In the genomic region with DNA sequence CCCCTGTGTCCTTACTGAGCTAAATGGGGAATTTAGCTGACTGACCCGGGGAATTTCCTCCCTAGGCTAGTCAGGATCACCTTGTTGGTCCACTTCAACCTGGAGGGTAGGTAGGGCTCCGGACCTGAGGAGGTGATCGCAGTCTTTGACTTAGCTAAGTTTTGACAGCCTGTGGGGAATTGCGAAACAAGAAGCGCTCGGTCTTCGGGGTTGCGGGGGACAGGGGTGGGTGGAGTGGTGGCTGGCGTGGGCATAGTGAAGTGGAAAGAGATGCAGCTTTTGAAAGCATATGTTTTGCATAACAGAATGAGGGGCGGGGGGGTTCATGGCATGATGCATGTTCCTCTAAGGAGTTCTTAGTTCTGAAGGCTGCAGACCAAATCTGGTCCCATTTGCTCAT, we compare ENCODE assay signal across 8 mouse cellular contexts. TPM values are rescaled to one million over a fixed set of nuclear protein-coding genes. Genes with fewer than 3 reads are reported as not detected.
DNase-seq lines count a peak whose midpoint lies in the region; ATAC-seq and TF ChIP-seq lines count a peak whose summit lies in the region.

No protein-coding gene starts in this region.

- H3K4me2 ChIP-seq in forebrain, embryonic 14.5 days (ENCODE audit: low read length), result peak overlapping the region; percentile 82

- no peak for ATAC-seq in forebrain, embryonic 14.5 days
- ATAC-seq in megakaryocyte progenitor cell, adult 5-6 weeks (replicated peaks; ENCODE audit: poor library complexity), result peak; percentile 32

- 7% methylated on average over 10 of the region's 10 CpGs for WGBS in forebrain, embryonic 14.5 days
- WGBS in limb, embryonic 10.5 days, result 5% methylated on average over 10 of the region's 10 CpGs

- no peak overlapping the region for H3K27ac ChIP-seq in ES-E14 (ENCODE audit: insufficient read depth, low read depth, low read length, poor library complexity, severe bottlenecking)
- no peak overlapping the region for H3K27ac ChIP-seq in forebrain, embryonic 14.5 days (ENCODE audit: low read depth, low read length)
- H3K27ac ChIP-seq in limb, embryonic 10.5 days, result peak overlapping the region; percentile 93

- no peaks in the 10 kb centered on the region for H3K27me3 ChIP-seq in forebrain, embryonic 14.5 days (replicated peaks; ENCODE audit: control insufficient read depth, insufficient read depth, low read length)
- H3K27me3 ChIP-seq in limb, embryonic 10.5 days (ENCODE audit: low read depth, poor library complexity, severe bottlenecking), result no peaks in the 10 kb centered on the region

- intact Hi-C loops in gastrocnemius, postnatal 14 days (cut with DNase I; ENCODE audit: low total_unique reads), result no loop called here

- peak overlapping the region; percentile 73 to 98 for H3K4me3 ChIP-seq in ES-E14 (ENCODE audit: insufficient read depth in 1 of 2, low read depth in 1 of 2, low read length in 2 of 2, poor library complexity in 1 of 2, severe bottlenecking in 1 of 2)
- peak overlapping the region; percentile 64 for H3K4me3 ChIP-seq in forebrain, embryonic 14.5 days (ENCODE audit: low read depth, low read length)
- peak overlapping the region; percentile 82 for H3K4me3 ChIP-seq in limb, embryonic 10.5 days

- in situ Hi-C loops in ES-E14 (cut with MboI; ENCODE audit: low sequenced_read_pairs in 2 of 2, unreplicated experiment in 2 of 2), result no loop called here

- no peaks in the 10 kb centered on the region for H3K9me3 ChIP-seq in ES-E14 (ENCODE audit: control insufficient read depth, insufficient read depth, low read depth, low read length)
- H3K9me3 ChIP-seq in forebrain, embryonic 14.5 days (replicated peaks; ENCODE audit: control insufficient read depth, low read length), result no peaks in the 10 kb centered on the region
- no peaks in the 10 kb centered on the region for H3K9me3 ChIP-seq in limb, embryonic 10.5 days (replicated peaks)

- H3K4me1 ChIP-seq in ES-E14 (ENCODE audit: control insufficient read depth in 2 of 2, insufficient read depth in 2 of 2, low read length in 2 of 2, poor library complexity in 1 of 2), result peaks cover 0 to 4% of the 10 kb centered on the region in 2 experiments; a peak in 2 of 4 replicates
- no peaks in the 10 kb centered on the region; the same call in 1 of the 2 replicates for H3K4me1 ChIP-seq in forebrain, embryonic 14.5 days (ENCODE audit: control insufficient read depth, insufficient read depth, low read length)
- peaks cover 15% of the 10 kb centered on the region for H3K4me1 ChIP-seq in limb, embryonic 10.5 days

- peak overlapping the region; percentile 95 for H3K9ac ChIP-seq in ES-E14 (ENCODE audit: insufficient read depth, low read depth, low read length, poor library complexity, severe bottlenecking)
- peak overlapping the region; percentile 73 for H3K9ac ChIP-seq in forebrain, embryonic 14.5 days (ENCODE audit: low read length)

- peaks cover 18% of the 10 kb centered on the region; the same call in 1 of the 2 replicates for H3K36me3 ChIP-seq in ES-E14 (ENCODE audit: control insufficient read depth, insufficient read depth, low read length, poor library complexity, severe bottlenecking)
- H3K36me3 ChIP-seq in forebrain, embryonic 14.5 days (ENCODE audit: control insufficient read depth, insufficient read depth, low read length), result no peaks in the 10 kb centered on the region
- peaks cover 38% of the 10 kb centered on the region for H3K36me3 ChIP-seq in limb, embryonic 10.5 days

- DNase-seq in gastrocnemius, adult 18-20 months (ENCODE audit: low spot score), result peak; percentile 18
- no peak for DNase-seq in gastrocnemius, postnatal 14 days
- no peak for DNase-seq in ES-E14 (ENCODE audit: low read depth, low spot score)
- DNase-seq in forebrain, embryonic 14.5 days (ENCODE audit: low spot score), result no peak
- DNase-seq in limb, embryonic 10.5 days (ENCODE audit: low spot score), result peak; percentile 44
- DNase-seq in thymus, postnatal 25 days, result peak; percentile 24
- no peak for DNase-seq in layer of hippocampus, postnatal 25 days (ENCODE audit: extremely low spot score in 1 of 2, low spot score in 1 of 2)

TF ChIP-seq in ES-E14, 5 proteins besides CTCF, POLR2A, EP300 and RAD21:
- no peak for TF ChIP-seq ZC3H11A (IDR thresholded peaks at IDR 0.05; ENCODE audit: borderline replicate concordance, low read depth, low read length)
- TF ChIP-seq CHD2 (IDR thresholded peaks at IDR 0.05; ENCODE audit: low read depth, low read length), result no peak
- no peak for TF ChIP-seq ZNF384 (IDR thresholded peaks at IDR 0.05; ENCODE audit: low read depth, low read length)
- TF ChIP-seq HCFC1 (IDR thresholded peaks at IDR 0.05; ENCODE audit: borderline replicate concordance, insufficient read depth, low read length), result no peak
- TF ChIP-seq MAFK (IDR thresholded peaks at IDR 0.05; ENCODE audit: insufficient read depth, low read depth, low read length), result no peak
TF ChIP-seq in ES-E14: peak in this region for 0.

RNA-seq across cellular contexts. Expression of a gene that starts 0.8 kb away (rescaled TPM):
- total RNA-seq in gastrocnemius, adult 18-20 months (2021), result 10 to 100 TPM; 11.6 to 14.4 TPM
- 1 to 10 TPM; 7.2 to 8.2 TPM for total RNA-seq in gastrocnemius, postnatal 14 days (2021)
- 12.0 and 26.0 TPM in 2 replicates for total RNA-seq in ES-E14 (2012; rRNA removed)
- polyA plus RNA-seq in forebrain, embryonic 14.5 days (2014; fragmentation: Nextera tagmentation; extraction: Ambion mirVana), result 11.2 and 11.4 TPM in 2 replicates
- polyA plus RNA-seq in limb, embryonic 10.5 days (2016; fragmentation: Nextera tagmentation; extraction: Ambion mirVana), result 22.3 and 26.5 TPM in 2 replicates
- total RNA-seq in megakaryocyte progenitor cell, adult 5-6 weeks (2015), result 43.9 and 46.8 TPM in 2 replicates
- total RNA-seq in megakaryocyte progenitor cell, adult 5-6 weeks (2017), result 36.8 and 39.2 TPM in 2 replicates
- 10 to 100 TPM in 1 of 2 experiments, 1 to 10 TPM in 1; 9.6 to 10.3 TPM for total RNA-seq in layer of hippocampus, postnatal 25 days (2021)

RNA-seq across cellular contexts. Expression of a gene that starts 24.0 kb away (rescaled TPM):
- total RNA-seq in gastrocnemius, adult 18-20 months (2021), result not detected
- not detected for total RNA-seq in gastrocnemius, postnatal 14 days (2021)
- total RNA-seq in ES-E14 (2012; rRNA removed), result not detected in 2 replicates
- polyA plus RNA-seq in forebrain, embryonic 14.5 days (2014; fragmentation: Nextera tagmentation; extraction: Ambion mirVana), result not detected in 2 replicates
- not detected in 2 replicates for polyA plus RNA-seq in limb, embryonic 10.5 days (2016; fragmentation: Nextera tagmentation; extraction: Ambion mirVana)
- 0.07 and 0.20 TPM in 2 replicates for total RNA-seq in megakaryocyte progenitor cell, adult 5-6 weeks (2015)
- 0.27 and 0.46 TPM in 2 replicates for total RNA-seq in megakaryocyte progenitor cell, adult 5-6 weeks (2017)
- under 1 TPM in 1 of 2 experiments, not detected in 1; 0.10 TPM for total RNA-seq in layer of hippocampus, postnatal 25 days (2021)

RNA-seq across cellular contexts. Expression of a gene that starts 28.6 kb away (rescaled TPM):
- total RNA-seq in gastrocnemius, adult 18-20 months (2021), result 10 to 100 TPM; 61.4 to 62.2 TPM
- total RNA-seq in gastrocnemius, postnatal 14 days (2021), result 10 to 100 TPM; 33.7 to 39.5 TPM
- total RNA-seq in ES-E14 (2012; rRNA removed), result 32.6 and 65.0 TPM in 2 replicates
- polyA plus RNA-seq in forebrain, embryonic 14.5 days (2014; fragmentation: Nextera tagmentation; extraction: Ambion mirVana), result 26.9 and 28.1 TPM in 2 replicates
- 11.8 and 16.2 TPM in 2 replicates for polyA plus RNA-seq in limb, embryonic 10.5 days (2016; fragmentation: Nextera tagmentation; extraction: Ambion mirVana)
- total RNA-seq in megakaryocyte progenitor cell, adult 5-6 weeks (2015), result 25.7 and 28.7 TPM in 2 replicates
- 40.6 and 46.9 TPM in 2 replicates for total RNA-seq in megakaryocyte progenitor cell, adult 5-6 weeks (2017)
- total RNA-seq in layer of hippocampus, postnatal 25 days (2021), result 10 to 100 TPM; 87.7 to 93.2 TPM

Comparison
In these comparisons a context has a peak if more than half of its experiments do, and no peak if none do; other contexts are left out.
1. DNase-seq: peak in gastrocnemius, adult 18-20 months (single experiment), limb, embryonic 10.5 days (single experiment) and thymus, postnatal 25 days (single experiment); none in gastrocnemius, postnatal 14 days (single experiment), ES-E14 (single experiment), forebrain, embryonic 14.5 days (single experiment) and layer of hippocampus, postnatal 25 days (0 of 2).
2. Peak in every context shown above with its lines, with median percentiles within 50 percentile points of each other: H3K4me3 ChIP-seq.